Mouse (Mus musculus) lung, postnatal 25 days (tissue): ENCODE measurements around the gene Bid.
"Not testable (repeated sequence)": the region's sequence is repeated elsewhere in the genome, so short reads cannot be mapped to it uniquely, and the experiment has no call there.

Source experiments
- DNase-seq: peaks from one replicate; pipeline ENCODE4 v3.0.0; 2022; ENCODE audit warnings: low spot score

Gene Bid

GRCm38 (mm10) chr6:120903450-120903912 is 13.2 kb downstream of the Bid start:
- peak; percentile 29 for DNase-seq

GRCm38 (mm10) chr6:120901776-120902645 is 14.6 kb downstream of the Bid start:
- no peak for DNase-seq

GRCm38 (mm10) chr6:120898188-120898833 is 18.3 kb downstream of the Bid start:
- DNase-seq = peak; percentile 44

- no peak for DNase-seq
These were observed 22.1 kb downstream of the Bid start for GRCm38 (mm10) chr6:120894524-120894923.

- no peak for DNase-seq
These were observed 22.6 kb downstream of the Bid start for GRCm38 (mm10) chr6:120894089-120894488.

- DNase-seq = no peak
These were observed 30.0 kb downstream of the Bid start for GRCm38 (mm10) chr6:120886696-120887095.

- no peak for DNase-seq
These were observed 32.2 kb downstream of the Bid start for GRCm38 (mm10) chr6:120884436-120884835.

GRCm38 (mm10) chr6:120879046-120879445 is 37.6 kb downstream of the Bid start:
- no peak for DNase-seq

- no peak for DNase-seq
These were observed 42.8 kb downstream of the Bid start for GRCm38 (mm10) chr6:120873874-120874273.

- DNase-seq = no peak
These were observed 45.4 kb downstream of the Bid start for GRCm38 (mm10) chr6:120871286-120871685.

- DNase-seq = no peak
These were observed 47.8 kb downstream of the Bid start for GRCm38 (mm10) chr6:120868824-120869223.

GRCm38 (mm10) chr6:120866051-120866814 is 50.4 kb downstream of the Bid start:
- DNase-seq = no peak

- no peak for DNase-seq
These were observed 56.6 kb downstream of the Bid start for GRCm38 (mm10) chr6:120860079-120860478.

GRCm38 (mm10) chr6:120858217-120858711 is 58.4 kb downstream of the Bid start:
- no peak for DNase-seq

- no peak for DNase-seq
These were observed 62.2 kb downstream of the Bid start for GRCm38 (mm10) chr6:120854413-120854812.

GRCm38 (mm10) chr6:120850720-120851119 is 65.9 kb downstream of the Bid start:
- not testable (repeated sequence) for DNase-seq
